ENCODE assay signal across 8 mouse cellular contexts in genomic region chr12:103064944-103065343, GRCm38 (mm10).
DNase-seq lines count a peak whose midpoint lies in the region; ATAC-seq lines count a peak whose summit lies in the region.

No protein-coding gene starts in this region.

- DNase-seq in forebrain, embryonic 11.5 days (ENCODE audit: low spot score), result no peak
- peak; percentile 58 for DNase-seq in A20 (ENCODE audit: low read depth, low spot score)
- peak; percentile 7 for DNase-seq in c-Kit-positive CD71-positive TER-119-negative erythroid progenitor cells, embryonic 14.5 days (ENCODE audit: low read depth)
- DNase-seq in forelimb bud, embryonic 11.5 days (ENCODE audit: low read depth, low spot score), result peak; percentile 39
- peak; percentile 28 for DNase-seq in limb, embryonic 10.5 days (ENCODE audit: low spot score)
- DNase-seq in retina, embryonic 14.5 days (ENCODE audit: low spot score), result peak; percentile 83
- no peak for DNase-seq in gastrocnemius, postnatal 25 days

- H3K9ac ChIP-seq in forebrain, embryonic 13.5 days, result no peak overlapping the region
- H3K9ac ChIP-seq in forebrain, embryonic 11.5 days (ENCODE audit: low read length), result no peak overlapping the region

- peaks cover 15% of the 10 kb centered on the region for H3K36me3 ChIP-seq in forebrain, embryonic 13.5 days (ENCODE audit: poor library complexity, severe bottlenecking)
- no peaks in the 10 kb centered on the region for H3K36me3 ChIP-seq in forebrain, embryonic 11.5 days (ENCODE audit: control insufficient read depth, insufficient read depth, low read length)
- H3K36me3 ChIP-seq in limb, embryonic 10.5 days, result no peaks in the 10 kb centered on the region

- H3K27me3 ChIP-seq in forebrain, embryonic 13.5 days, result 0 out of 2 replicates have a peak, but pooled peaks cover 3% of the 10 kb centered on the region
- no peaks in the 10 kb centered on the region for H3K27me3 ChIP-seq in forebrain, embryonic 11.5 days (ENCODE audit: control insufficient read depth, insufficient read depth, low read length)
- no peaks in the 10 kb centered on the region for H3K27me3 ChIP-seq in limb, embryonic 10.5 days (ENCODE audit: low read depth, poor library complexity, severe bottlenecking)

- H3K4me2 ChIP-seq in forebrain, embryonic 13.5 days, result no peak overlapping the region
- no peak overlapping the region for H3K4me2 ChIP-seq in forebrain, embryonic 11.5 days (ENCODE audit: low read depth, low read length, severe bottlenecking)

- WGBS in forebrain, embryonic 13.5 days, result 13% methylated on average over 3 of the region's 3 CpGs
- 22% methylated on average over 3 of the region's 3 CpGs for WGBS in forebrain, embryonic 11.5 days
- WGBS in limb, embryonic 10.5 days, result 22% methylated on average over 3 of the region's 3 CpGs

- H3K4me1 ChIP-seq in forebrain, embryonic 13.5 days, result no peaks in the 10 kb centered on the region
- H3K4me1 ChIP-seq in forebrain, embryonic 11.5 days (replicated peaks; ENCODE audit: control insufficient read depth, insufficient read depth, low read length), result no peaks in the 10 kb centered on the region
- no peaks in the 10 kb centered on the region for H3K4me1 ChIP-seq in limb, embryonic 10.5 days

- H3K4me3 ChIP-seq in forebrain, embryonic 13.5 days, result no peak overlapping the region
- H3K4me3 ChIP-seq in forebrain, embryonic 11.5 days (ENCODE audit: low read depth, low read length), result no peak overlapping the region
- no peak overlapping the region for H3K4me3 ChIP-seq in limb, embryonic 10.5 days

- H3K27ac ChIP-seq in forebrain, embryonic 13.5 days, result no peak overlapping the region
- no peak overlapping the region for H3K27ac ChIP-seq in forebrain, embryonic 11.5 days (ENCODE audit: low read depth, low read length)
- H3K27ac ChIP-seq in limb, embryonic 10.5 days, result no peak overlapping the region

- H3K9me3 ChIP-seq in forebrain, embryonic 13.5 days (replicated peaks), result no peaks in the 10 kb centered on the region
- no peaks in the 10 kb centered on the region for H3K9me3 ChIP-seq in forebrain, embryonic 11.5 days (ENCODE audit: control insufficient read depth, low read length)
- no peaks in the 10 kb centered on the region for H3K9me3 ChIP-seq in limb, embryonic 10.5 days (replicated peaks)

- ATAC-seq in forebrain, embryonic 13.5 days, result peak; percentile 67; the same call in 1 of the 2 replicates
- no peak for ATAC-seq in forebrain, embryonic 11.5 days (replicated peaks; ENCODE audit: low FRiP score)

Comparison
In these comparisons a context has a peak if more than half of its experiments do, and no peak if none do; other contexts are left out.
1. DNase-seq: peak in A20 (single experiment), c-Kit-positive CD71-positive TER-119-negative erythroid progenitor cells, embryonic 14.5 days (single experiment), forelimb bud, embryonic 11.5 days (single experiment), limb, embryonic 10.5 days (single experiment) and retina, embryonic 14.5 days (single experiment); none in forebrain, embryonic 11.5 days (single experiment) and gastrocnemius, postnatal 25 days (single experiment).